Mouse (Mus musculus): ENCODE data around the gene Ppm1h. TPM values are rescaled to one million over a fixed set of nuclear protein-coding genes. Genes with fewer than 3 reads are reported as not detected.

Ppm1h gene
- total and polyA plus RNA-seq, 2 experiments from 2014 or later: 31.1 to 31.7 TPM

DNA sequence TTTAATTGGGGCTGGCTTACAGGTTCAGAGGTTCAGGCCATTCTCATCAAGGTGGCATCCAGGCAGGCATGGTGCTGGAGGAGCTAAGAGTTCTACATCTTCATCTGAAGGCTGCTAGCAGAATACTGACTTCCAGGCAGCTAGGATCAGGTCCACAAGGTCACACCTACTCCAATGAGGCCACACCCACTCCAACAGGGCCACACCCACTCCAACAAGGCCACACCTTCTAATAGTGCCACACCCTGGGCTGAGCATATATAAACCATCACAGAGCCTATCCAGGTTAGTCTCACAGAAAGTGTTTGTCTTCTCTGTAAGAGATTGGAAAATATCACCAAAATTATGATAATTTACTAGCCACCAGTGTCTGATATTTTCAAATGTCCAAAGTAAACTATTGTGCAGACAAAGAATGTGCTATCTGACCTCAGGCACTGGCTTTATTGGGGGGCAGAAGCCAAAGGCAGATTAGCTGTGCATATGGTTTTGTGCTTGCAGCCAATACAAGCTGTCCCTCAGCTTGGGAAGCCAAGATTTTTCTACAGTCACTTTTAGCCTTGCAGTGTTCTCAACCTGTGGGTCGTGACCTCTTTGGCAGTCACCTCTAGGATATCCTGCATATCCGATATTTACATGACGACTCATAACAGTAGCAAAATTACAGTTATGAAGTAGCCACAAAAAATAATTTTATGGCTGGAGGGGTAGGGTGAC, 99.5 kb downstream of the Ppm1h start:
- no peak overlapping the region for H3K9ac ChIP-seq

DNA sequence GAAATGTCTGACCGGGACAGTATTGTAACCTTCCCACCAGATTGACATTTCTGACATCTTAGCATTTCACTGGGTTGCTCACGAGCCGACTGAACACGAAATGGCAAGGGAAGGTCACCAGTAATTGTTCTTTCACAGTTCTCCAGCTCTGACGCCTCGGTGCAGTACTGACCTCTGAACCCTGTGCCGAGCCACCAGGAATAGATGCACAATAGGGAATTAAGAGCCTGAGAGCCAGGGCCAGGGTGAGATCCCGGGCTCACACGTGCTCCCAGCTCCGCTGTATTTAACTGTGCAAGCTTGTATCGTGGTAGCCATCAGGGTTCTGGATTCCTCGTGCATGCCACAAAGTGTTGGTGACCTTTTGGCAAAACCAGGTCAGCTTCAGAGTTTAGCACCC, 100.8 kb downstream of the Ppm1h start:
- 28% methylated on average over 12 of the region's 12 CpGs for WGBS
- no peak for ATAC-seq

More for the DNA sequence above, 99.5 kb downstream of the Ppm1h start:
- H3K27me3 ChIP-seq (ENCODE audit: insufficient read depth, low read length): no peaks in the 10 kb centered on the region
- no peak for ATAC-seq
- 89% methylated on average over 3 of the region's 3 CpGs for WGBS
- H3K27ac ChIP-seq (ENCODE audit: low read depth, low read length): no peak overlapping the region
- no peaks in the 10 kb centered on the region for H3K9me3 ChIP-seq (ENCODE audit: low read length)
- DNase-seq: no peak
- no peak overlapping the region for H3K4me3 ChIP-seq (ENCODE audit: low read depth, low read length)
- H3K4me1 ChIP-seq (ENCODE audit: insufficient read depth): no peaks in the 10 kb centered on the region
- TF ChIP-seq CTCF (IDR thresholded peaks at IDR 0.05; ENCODE audit: low read depth): no peak
- H3K4me2 ChIP-seq (ENCODE audit: low read depth): no peak overlapping the region
- no peaks in the 10 kb centered on the region for H3K36me3 ChIP-seq (ENCODE audit: insufficient read depth)

DNA sequence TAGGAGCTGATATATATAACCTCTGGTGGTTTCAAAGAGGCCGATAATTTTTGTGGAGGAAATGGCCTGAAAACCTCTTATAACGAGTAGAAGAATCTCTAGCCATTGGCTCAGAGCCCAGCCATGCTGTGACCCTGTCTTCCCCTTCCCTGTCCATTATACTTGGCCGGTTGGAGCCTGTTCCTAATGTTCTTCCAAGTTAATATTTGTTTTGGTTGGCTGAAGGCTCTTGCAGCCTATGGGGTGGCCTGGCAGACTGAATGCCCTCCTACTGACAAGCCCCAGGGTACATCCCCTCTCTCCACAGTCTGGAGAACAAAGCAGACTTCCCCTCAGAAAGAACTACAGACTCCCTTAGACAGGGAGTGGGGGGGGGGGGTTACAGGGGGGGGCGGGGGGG, 104.2 kb downstream of the Ppm1h start:
- H3K4me1 ChIP-seq (ENCODE audit: insufficient read depth): no peaks in the 10 kb centered on the region
- no peak overlapping the region for H3K9ac ChIP-seq
- DNase-seq (no peak), ATAC-seq (peak; percentile 51)
- WGBS: 23% methylated on average over 3 of the region's 4 CpGs
- no peak overlapping the region for H3K27ac ChIP-seq (ENCODE audit: low read depth, low read length)
- H3K36me3 ChIP-seq (ENCODE audit: insufficient read depth): no peaks in the 10 kb centered on the region
- no peak for TF ChIP-seq CTCF (IDR thresholded peaks at IDR 0.05; ENCODE audit: low read depth)
- no peak overlapping the region for H3K4me3 ChIP-seq (ENCODE audit: low read depth, low read length)
- H3K27me3 ChIP-seq (ENCODE audit: insufficient read depth, low read length): no peaks in the 10 kb centered on the region
- no peak overlapping the region for H3K4me2 ChIP-seq (ENCODE audit: low read depth)
- H3K9me3 ChIP-seq (ENCODE audit: low read length): no peaks in the 10 kb centered on the region

More for the DNA sequence above, 100.8 kb downstream of the Ppm1h start:
- Histone ChIP-seq H3K4me3 (ENCODE audit: low read depth, low read length) (no peak overlapping the region), H3K27ac (ENCODE audit: low read depth, low read length) (no peak overlapping the region), H3K9me3 (ENCODE audit: low read length) (no peaks in the 10 kb centered on the region), H3K4me2 (ENCODE audit: low read depth) (no peak overlapping the region), H3K4me1 (ENCODE audit: insufficient read depth) (no peaks in the 10 kb centered on the region), H3K36me3 (ENCODE audit: insufficient read depth) (no peaks in the 10 kb centered on the region), H3K27me3 (ENCODE audit: insufficient read depth, low read length) (no peaks in the 10 kb centered on the region), H3K9ac (no peak overlapping the region)
- TF ChIP-seq CTCF (IDR thresholded peaks at IDR 0.05; ENCODE audit: low read depth): no peak
- no peak for DNase-seq

DNA sequence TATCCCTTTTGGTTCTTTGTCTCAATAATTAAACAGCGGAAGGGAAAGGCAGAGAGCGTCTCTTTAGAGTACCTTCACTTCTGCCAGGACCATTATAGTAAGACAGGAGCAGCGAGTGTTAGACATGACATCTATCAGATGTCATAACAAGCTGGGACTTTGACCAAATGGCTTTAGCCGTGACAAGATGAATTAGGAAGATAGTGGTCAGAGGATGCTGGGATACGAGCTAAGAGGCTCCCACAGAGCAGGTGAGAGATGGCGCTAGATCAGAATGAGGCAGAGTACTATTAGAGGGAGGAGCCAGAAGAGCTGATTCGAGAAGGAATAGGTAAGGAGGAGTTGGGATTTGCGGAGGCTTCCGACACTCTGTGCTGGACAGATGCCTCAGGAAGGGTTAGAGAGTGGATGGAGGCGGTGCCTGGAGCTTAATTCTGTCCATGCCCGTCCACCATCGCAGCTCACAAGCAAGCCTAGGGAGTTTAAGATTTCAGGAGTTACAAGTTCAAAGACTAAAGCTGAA, 111.1 kb downstream of the Ppm1h start:
- Histone ChIP-seq H3K36me3 (ENCODE audit: insufficient read depth) (no peaks in the 10 kb centered on the region), H3K4me2 (ENCODE audit: low read depth) (no peak overlapping the region), H3K9ac (no peak overlapping the region), H3K4me1 (ENCODE audit: insufficient read depth) (peaks cover 3% of the 10 kb centered on the region; the same call in 1 of the 2 replicates), H3K27me3 (ENCODE audit: insufficient read depth, low read length) (no peaks in the 10 kb centered on the region), H3K27ac (ENCODE audit: low read depth, low read length) (no peak overlapping the region), H3K9me3 (ENCODE audit: low read length) (no peaks in the 10 kb centered on the region), H3K4me3 (ENCODE audit: low read depth, low read length) (no peak overlapping the region)
- TF ChIP-seq CTCF (IDR thresholded peaks at IDR 0.05; ENCODE audit: low read depth): no peak
- no peak for DNase-seq
- ATAC-seq: no peak
- WGBS: 29% methylated on average over 12 of the region's 12 CpGs

DNA sequence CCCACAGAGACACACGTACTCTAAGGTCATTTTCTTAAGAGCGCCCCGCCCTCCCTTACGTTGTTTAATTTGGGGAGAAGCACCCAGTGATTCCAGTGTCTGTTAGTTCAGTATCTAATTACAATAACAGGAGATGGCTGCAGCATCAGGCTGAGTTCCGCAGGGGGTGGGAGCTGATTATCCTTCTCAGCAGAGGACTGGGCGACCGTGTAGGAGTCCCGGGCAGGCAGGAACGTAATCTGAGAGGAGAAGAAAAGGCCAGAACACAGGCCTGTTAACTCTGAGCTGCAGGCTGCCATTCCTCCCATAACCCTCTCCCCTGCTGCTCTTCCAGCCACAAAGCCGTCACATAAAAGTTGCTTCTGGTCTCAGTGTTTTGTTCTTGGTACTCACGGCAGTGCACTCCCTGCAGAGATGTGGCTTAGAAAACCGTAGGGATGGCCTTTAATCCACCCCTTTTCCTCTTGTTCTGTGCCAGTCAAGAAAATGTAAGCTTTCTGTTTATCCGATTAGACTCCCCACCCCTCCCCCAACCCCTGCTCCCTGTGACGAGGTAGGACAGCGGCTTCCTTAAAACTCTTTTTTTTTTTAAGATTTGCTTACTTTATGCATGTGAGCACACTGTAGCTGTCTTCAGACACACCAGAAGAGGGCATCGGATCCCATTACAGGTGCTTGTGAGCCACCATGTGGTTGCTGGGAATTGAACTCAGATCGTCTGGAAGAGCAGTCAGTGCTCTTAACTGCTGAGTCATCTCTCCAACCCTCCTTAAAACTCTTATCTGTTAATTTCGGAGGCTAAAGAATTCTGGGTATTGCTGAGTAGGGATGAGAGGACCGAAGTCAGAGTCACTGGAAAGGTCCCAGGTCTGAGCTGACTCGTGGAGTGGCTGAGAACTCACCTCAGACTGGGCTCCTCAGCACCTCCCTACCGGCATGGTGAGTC, 113.7 kb downstream of the Ppm1h start:
- Histone ChIP-seq H3K4me3 (ENCODE audit: low read depth, low read length) (peak overlapping the region; percentile 7; the same call in 1 of the 2 replicates), H3K9me3 (ENCODE audit: low read length) (no peaks in the 10 kb centered on the region), H3K27ac (ENCODE audit: low read depth, low read length) (no peak overlapping the region), H3K9ac (no peak overlapping the region), H3K36me3 (ENCODE audit: insufficient read depth) (no peaks in the 10 kb centered on the region), H3K4me2 (ENCODE audit: low read depth) (peak overlapping the region; percentile 21), H3K4me1 (ENCODE audit: insufficient read depth) (peaks cover 3% of the 10 kb centered on the region; the same call in 1 of the 2 replicates), H3K27me3 (ENCODE audit: insufficient read depth, low read length) (no peaks in the 10 kb centered on the region)
- ATAC-seq: peak; percentile 46; the same call in 1 of the 2 replicates
- 4% methylated on average over 21 of the region's 21 CpGs for WGBS
- peak; percentile 54; the same call in 1 of the 2 replicates for TF ChIP-seq CTCF (IDR thresholded peaks at IDR 0.05; ENCODE audit: low read depth)
- DNase-seq: no peak

DNA sequence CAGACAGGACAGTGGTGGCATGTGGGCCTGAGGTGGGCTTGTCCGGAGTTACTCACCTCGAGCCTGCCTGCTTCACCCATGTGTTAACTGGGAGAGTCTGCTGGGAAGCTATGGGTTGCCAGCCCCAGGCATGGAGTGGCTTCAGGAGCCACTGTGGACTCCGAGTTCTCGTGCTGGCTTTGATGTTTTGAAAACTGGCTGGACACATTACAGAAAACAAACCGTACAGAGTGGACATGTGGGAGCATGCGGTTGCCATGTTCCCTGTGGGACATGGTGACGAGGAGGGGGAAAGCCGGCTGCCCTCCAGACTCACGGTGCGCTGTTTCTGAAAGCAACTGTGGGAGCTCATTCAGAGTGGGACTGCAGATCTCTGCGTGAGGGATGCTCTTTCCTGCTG, 114.6 kb downstream of the Ppm1h start:
- Histone ChIP-seq H3K9me3 (ENCODE audit: low read length) (no peaks in the 10 kb centered on the region), H3K4me2 (ENCODE audit: low read depth) (no peak overlapping the region), H3K4me1 (ENCODE audit: insufficient read depth) (peaks cover 3% of the 10 kb centered on the region; the same call in 1 of the 2 replicates), H3K4me3 (ENCODE audit: low read depth, low read length) (no peak overlapping the region), H3K36me3 (ENCODE audit: insufficient read depth) (no peaks in the 10 kb centered on the region), H3K27me3 (ENCODE audit: insufficient read depth, low read length) (no peaks in the 10 kb centered on the region), H3K9ac (no peak overlapping the region), H3K27ac (ENCODE audit: low read depth, low read length) (no peak overlapping the region)
- no peak for DNase-seq
- TF ChIP-seq CTCF (IDR thresholded peaks at IDR 0.05; ENCODE audit: low read depth): no peak
- ATAC-seq: no peak
- 34% methylated on average over 11 of the region's 11 CpGs for WGBS

All from forebrain, postnatal 0 days (tissue).